Comparison of ENCODE assay signal across 8 mouse cellular contexts in genomic region chr10:28076036-28076855, GRCm38 (mm10). TPM values are rescaled to one million over a fixed set of nuclear protein-coding genes. Genes with fewer than 3 reads are reported as not detected.
DNase-seq lines count a peak whose midpoint lies in the region; ATAC-seq and TF ChIP-seq lines count a peak whose summit lies in the region.

No protein-coding gene starts in this region.

- no peaks in the 10 kb centered on the region for H3K36me3 ChIP-seq in hindbrain, postnatal 0 days (ENCODE audit: insufficient read depth, low read length)
- H3K36me3 ChIP-seq in myocyte (ENCODE audit: control insufficient read depth, insufficient read depth), result no peaks in the 10 kb centered on the region

- 7% methylated on average over 30 of the region's 30 CpGs for WGBS in cerebellum, adult 2 months
- WGBS in hindbrain, postnatal 0 days, result 2% methylated on average over 30 of the region's 30 CpGs

- H3K79me2 ChIP-seq in myocyte (ENCODE audit: control insufficient read depth, insufficient read depth), result peaks cover 57% of the 10 kb centered on the region

- H3K4me3 ChIP-seq in cerebellum, adult 2 months (replicated peaks; ENCODE audit: insufficient read depth, low read depth, low read length), result peak overlapping the region; percentile 75
- peak overlapping the region; percentile 86 for H3K4me3 ChIP-seq in hindbrain, postnatal 0 days (ENCODE audit: low read length)
- H3K4me3 ChIP-seq in myocyte, result peak overlapping the region; percentile 98

- no peak overlapping the region for H3K27ac ChIP-seq in cerebellum, adult 2 months (ENCODE audit: insufficient read depth, low read length)
- H3K27ac ChIP-seq in hindbrain, postnatal 0 days, result peak overlapping the region; percentile 84; the same call in 1 of the 2 replicates

- peak overlapping the region; percentile 38 for H3ac ChIP-seq in myocyte (ENCODE audit: control insufficient read depth, insufficient read length)

- H3K9me3 ChIP-seq in hindbrain, postnatal 0 days (ENCODE audit: low read length), result no peaks in the 10 kb centered on the region

- H3K9ac ChIP-seq in hindbrain, postnatal 0 days (replicated peaks; ENCODE audit: low read length), result peak overlapping the region; percentile 65

- no peak for TF ChIP-seq CTCF in cerebellum, adult 2 months (IDR thresholded peaks at IDR 0.05; ENCODE audit: borderline replicate concordance, insufficient read depth, low read depth, low read length)
- no peak for TF ChIP-seq CTCF in brain, embryonic 14.5 days (IDR thresholded peaks at IDR 0.05; ENCODE audit: borderline replicate concordance, extremely low read depth, insufficient read depth, insufficient read length)
- TF ChIP-seq CTCF in hindbrain, postnatal 0 days (IDR thresholded peaks at IDR 0.05; ENCODE audit: low read depth), result no peak

- TF ChIP-seq POLR2A in cerebellum, adult 2 months (IDR thresholded peaks at IDR 0.05; ENCODE audit: borderline replicate concordance, insufficient read depth, low read length), result no peak
- no peak for TF ChIP-seq POLR2A in brain, embryonic 14.5 days (IDR thresholded peaks at IDR 0.05; ENCODE audit: borderline replicate concordance, extremely low read depth, insufficient read depth, insufficient read length, poor library complexity, severe bottlenecking)
- no peak for TF ChIP-seq POLR2A in myocyte (IDR thresholded peaks at IDR 0.05; ENCODE audit: insufficient read length, low read depth)

- peak overlapping the region; percentile 90 for H3K4me2 ChIP-seq in hindbrain, postnatal 0 days (ENCODE audit: low read depth, low read length)
- peak overlapping the region; percentile 72 for H3K4me2 ChIP-seq in myocyte (ENCODE audit: low read depth)

- no peaks in the 10 kb centered on the region for H3K4me1 ChIP-seq in cerebellum, adult 2 months (ENCODE audit: control insufficient read depth, insufficient read depth, low read length)
- no peaks in the 10 kb centered on the region for H3K4me1 ChIP-seq in hindbrain, postnatal 0 days (ENCODE audit: insufficient read depth, low read length)

- intact Hi-C loops in gastrocnemius, postnatal 14 days (cut with DNase I; ENCODE audit: low total_unique reads), result no loop called here

- no peak for ATAC-seq in hindbrain, postnatal 0 days

- peak; percentile 8 to 11 for DNase-seq in cerebellum, adult 2 months
- DNase-seq in cerebellum, adult 9-11 months, result no peak
- peak; percentile 60 for DNase-seq in brain, embryonic 14.5 days (ENCODE audit: low read depth)
- DNase-seq in gastrocnemius, postnatal 14 days, result peak; percentile 6
- DNase-seq in hindbrain, postnatal 0 days (ENCODE audit: low spot score), result peak; percentile 58
- DNase-seq in liver, result peak; percentile 10
- peak; percentile 18 to 59 for DNase-seq in urinary bladder, postnatal 4 days (ENCODE audit: low spot score in 2 of 2)

- no peaks in the 10 kb centered on the region for H3K27me3 ChIP-seq in cerebellum, adult 2 months (ENCODE audit: control insufficient read depth, insufficient read depth, low read length)
- no peaks in the 10 kb centered on the region for H3K27me3 ChIP-seq in hindbrain, postnatal 0 days (ENCODE audit: insufficient read depth, low read length)
- no peaks in the 10 kb centered on the region for H3K27me3 ChIP-seq in myocyte (ENCODE audit: control insufficient read depth, insufficient read depth, insufficient read length)

TF ChIP-seq in myocyte, 11 proteins besides CTCF, POLR2A, EP300 and RAD21:
- TF ChIP-seq TCF12 (IDR thresholded peaks at IDR 0.05; ENCODE audit: insufficient read depth, poor library complexity, severe bottlenecking) (no peak), CEBPB (IDR thresholded peaks at IDR 0.05; ENCODE audit: insufficient read depth, poor library complexity, severe bottlenecking) (no peak), USF1 (IDR thresholded peaks at IDR 0.05; ENCODE audit: low read depth) (no peak)

RNA-seq across cellular contexts. Expression of gene Ptprk, which starts 1.6 kb away (rescaled TPM):
- polyA plus RNA-seq in cerebellum, adult 2 months (2012; rRNA removed), result 17.7 and 19.5 TPM in 2 replicates
- polyA plus RNA-seq in brain, embryonic 14.5 days (2012; rRNA removed), result 19.3 and 30.8 TPM in 2 replicates
- 1 to 10 TPM; 7.4 to 7.6 TPM for total RNA-seq in gastrocnemius, postnatal 14 days (2021)
- 49.5 and 49.9 TPM in 2 replicates for total RNA-seq in hindbrain, postnatal 0 days (2014; rRNA removed)
- polyA plus RNA-seq in hindbrain, postnatal 0 days (2015; fragmentation: Nextera tagmentation; extraction: Ambion mirVana), result 23.5 and 24.0 TPM in 2 replicates
- polyA plus RNA-seq in myocyte (2012; fragmentation: generic; extraction: Trizol), result 28.8 TPM
